Mouse (Mus musculus) NIH3T3 (cell line): ENCODE results near the gene Dnaic1.
"Not testable (repeated sequence)": the region's sequence is repeated elsewhere in the genome, so short reads cannot be mapped to it uniquely, and the experiment has no call there.

Source experiments
- DNase-seq: peaks from one replicate; pipeline ENCODE4 v3.0.0-alpha.2; 2012; ENCODE audit warnings: low read depth

Dnaic1 gene

GRCm38 (mm10) chr4:41665009-41665675, 95.6 kb downstream of the Dnaic1 start:
- DNase-seq, result no peak

DNA sequence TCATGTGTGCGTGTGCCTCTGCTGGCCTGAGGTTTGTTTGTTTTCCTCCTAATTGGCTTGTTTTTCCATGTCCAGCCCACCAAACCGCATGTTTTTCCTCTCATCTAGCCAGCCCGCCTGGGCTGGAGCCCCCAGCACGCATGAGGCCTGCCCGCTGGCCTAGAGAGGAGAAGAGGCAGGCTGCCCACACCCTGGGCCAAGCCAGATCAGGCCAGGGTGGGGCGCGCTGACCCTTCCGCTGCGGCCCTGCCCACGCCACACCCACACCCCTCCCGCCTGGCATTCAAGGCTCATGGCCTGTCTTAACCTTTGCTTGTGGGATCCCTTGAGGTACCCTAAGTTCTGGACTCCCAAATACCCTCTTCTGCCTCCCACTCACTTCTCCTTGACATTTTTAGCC, 97.1 kb downstream of the Dnaic1 start:
- DNase-seq, result no peak

- DNase-seq, result no peak
Measured at GRCm38 (mm10) chr4:41670836-41671235, 101.3 kb downstream of the Dnaic1 start.

DNA sequence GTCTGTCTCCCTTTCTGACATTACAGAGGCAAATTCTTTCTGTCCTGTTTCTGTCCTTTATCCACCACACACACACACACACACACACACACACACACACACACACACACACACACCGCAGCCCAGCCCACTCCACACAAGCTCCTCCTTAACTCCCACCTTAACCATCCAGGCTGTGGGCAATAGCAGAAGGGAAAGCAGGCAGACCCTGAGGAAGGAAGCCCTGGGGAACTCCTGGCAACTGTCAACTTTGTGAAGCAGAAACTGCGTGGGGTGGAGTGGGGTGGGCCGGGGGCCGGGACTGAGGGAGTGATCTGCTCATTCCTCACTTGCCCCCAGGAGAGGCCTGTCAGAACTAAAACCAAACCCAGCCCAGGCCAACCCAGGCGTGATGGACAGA, 101.9 kb downstream of the Dnaic1 start:
- DNase-seq, result no peak

DNA sequence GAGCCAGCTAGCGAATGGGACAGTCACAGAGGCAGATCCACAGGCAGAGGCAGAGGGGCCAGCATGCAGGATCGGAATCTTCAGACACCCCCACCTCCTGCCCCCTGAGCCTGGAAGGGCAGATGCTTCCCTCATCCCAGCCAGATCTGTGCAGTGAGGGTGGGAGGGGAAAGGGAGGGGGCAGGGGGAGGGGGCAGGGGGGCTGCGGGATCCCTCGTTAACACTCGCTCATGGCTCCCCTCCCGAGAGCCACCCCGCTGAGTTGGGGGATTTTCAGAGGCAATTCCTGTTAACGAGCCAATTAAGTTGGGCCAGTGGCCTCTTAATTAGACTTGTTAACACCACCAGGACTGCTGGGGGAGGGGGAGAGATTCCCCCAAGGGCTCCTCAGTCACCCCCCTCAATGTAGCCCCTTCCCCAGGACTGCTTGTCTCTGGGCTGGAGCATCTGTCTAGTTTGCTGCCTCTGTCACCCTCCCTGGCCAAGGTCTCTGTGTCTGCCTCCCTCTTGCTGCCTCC, 102.4 kb downstream of the Dnaic1 start:
- DNase-seq, result no peak

DNA sequence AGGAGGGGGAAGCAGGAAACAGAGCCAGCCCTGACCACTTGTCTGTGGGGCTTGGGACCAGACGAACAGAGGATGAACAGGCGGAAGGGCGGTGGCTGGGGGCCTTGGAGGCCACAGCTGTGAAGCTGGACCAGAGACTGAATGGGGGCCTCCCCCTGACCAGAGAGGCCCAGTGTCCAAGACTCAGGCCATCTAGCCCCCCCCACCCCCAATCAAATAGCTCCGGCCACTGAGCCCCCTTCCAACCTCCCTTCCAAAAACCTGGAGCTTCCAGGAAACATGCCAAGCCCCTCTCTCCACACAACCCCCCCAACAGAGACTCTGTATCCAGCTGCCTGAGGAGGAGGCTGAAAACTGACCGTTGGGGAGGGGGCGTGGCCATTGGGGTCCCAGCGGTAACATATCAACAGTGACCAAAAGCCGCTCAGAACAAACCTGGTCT, 103.0 kb downstream of the Dnaic1 start:
- DNase-seq, result no peak

DNA sequence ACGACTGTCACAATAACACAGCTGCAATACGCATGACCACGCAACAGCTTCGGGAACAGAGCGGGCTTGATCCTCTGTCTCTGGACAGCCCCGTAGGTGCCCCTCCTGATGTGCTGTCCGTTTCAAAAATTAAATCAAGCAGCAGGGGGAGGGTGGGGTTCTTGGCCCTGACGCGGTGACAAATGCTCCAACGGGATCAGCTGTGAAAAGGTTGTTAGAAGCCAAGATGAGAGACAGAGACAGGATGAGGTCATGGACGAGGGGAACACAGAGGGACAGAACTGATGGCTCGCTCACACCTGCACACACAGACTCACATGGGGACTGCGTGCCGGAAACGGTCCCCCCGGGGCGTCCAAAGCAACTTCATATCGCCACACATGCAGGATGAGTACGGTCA, 103.6 kb downstream of the Dnaic1 start:
- no peak for DNase-seq

DNA sequence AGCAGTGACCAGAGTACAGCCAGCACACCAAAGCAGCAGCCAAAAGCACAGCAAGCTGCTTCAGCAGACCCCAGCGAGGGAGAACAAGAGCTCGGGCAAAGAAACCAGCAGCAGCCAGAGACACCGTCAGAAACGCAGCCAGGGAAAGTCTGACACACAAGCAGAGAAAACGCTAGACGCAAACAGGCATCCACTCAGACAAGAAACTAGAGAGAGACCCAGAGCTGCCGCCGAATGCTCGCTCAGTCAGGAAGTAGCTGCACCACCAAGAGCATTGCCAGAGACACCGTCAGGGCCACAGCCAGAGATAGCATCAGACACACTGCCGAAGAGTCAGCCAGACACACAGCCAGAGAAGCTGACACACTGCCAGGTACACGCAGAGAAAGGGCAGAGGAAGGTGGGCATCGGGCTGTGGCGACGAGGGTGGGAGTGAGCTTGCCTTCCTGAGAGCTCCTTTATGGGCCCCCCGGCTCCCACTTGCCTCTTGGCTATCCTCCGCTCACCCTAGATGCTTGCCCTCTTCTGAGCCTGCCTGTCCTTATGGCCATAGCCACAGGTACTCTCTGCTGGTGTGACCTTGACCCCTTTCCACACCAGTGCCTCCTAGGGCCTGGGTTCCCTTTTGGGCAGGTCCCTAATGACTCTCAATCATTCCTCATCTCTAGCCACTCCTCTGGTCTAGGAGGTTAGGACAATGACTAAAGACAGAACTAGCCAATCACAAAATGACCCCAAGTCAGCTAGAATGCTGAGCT, 106.9 kb downstream of the Dnaic1 start:
- DNase-seq, result no peak

- peak; percentile 61 for DNase-seq
Measured at GRCm38 (mm10) chr4:41677006-41677629, 107.5 kb downstream of the Dnaic1 start.

DNA sequence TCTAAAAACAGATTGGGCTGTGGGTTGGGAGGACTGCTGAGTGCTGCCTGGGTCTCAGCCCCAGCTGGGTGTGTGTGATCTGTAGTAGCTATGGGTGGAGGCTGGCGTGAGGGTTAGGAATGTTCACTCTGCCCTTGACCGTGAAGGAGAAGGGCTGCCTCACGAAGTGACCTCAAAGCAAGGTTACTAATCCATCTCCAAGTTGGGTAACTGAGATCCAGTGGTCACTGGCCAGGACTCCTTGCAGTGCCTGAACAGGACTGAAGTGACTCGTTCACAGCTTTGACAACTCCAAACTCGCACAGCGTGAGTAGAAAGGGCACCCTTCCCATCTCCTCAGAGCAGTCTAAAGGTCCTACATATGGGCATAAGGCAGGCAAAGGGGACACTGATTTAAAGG, 109.3 kb downstream of the Dnaic1 start:
- DNase-seq, result no peak

GRCm38 (mm10) chr4:41679291-41679690, 109.7 kb downstream of the Dnaic1 start:
- no peak for DNase-seq

GRCm38 (mm10) chr4:41681176-41681575, 111.6 kb downstream of the Dnaic1 start:
- no peak for DNase-seq

DNA sequence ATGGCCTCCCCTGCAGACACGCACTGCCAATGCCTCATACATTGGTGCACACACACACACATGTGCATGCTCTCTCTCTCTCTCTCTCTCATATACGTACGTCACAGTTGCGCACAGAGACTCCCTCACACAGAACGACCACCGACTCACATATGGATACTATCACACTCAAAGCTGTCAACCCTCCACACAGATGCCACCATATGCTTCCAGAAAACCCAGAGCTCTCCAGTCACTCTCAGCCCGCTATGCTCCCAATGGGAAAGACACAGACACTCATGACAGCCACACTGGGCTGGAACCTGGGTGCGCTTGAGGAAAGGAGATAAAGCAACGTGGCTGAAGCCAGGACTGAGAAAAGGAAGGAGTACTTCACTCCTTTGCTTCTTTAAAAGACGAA, 112.4 kb downstream of the Dnaic1 start:
- no peak for DNase-seq

GRCm38 (mm10) chr4:41682789-41683188, 113.2 kb downstream of the Dnaic1 start:
- no peak for DNase-seq

DNA sequence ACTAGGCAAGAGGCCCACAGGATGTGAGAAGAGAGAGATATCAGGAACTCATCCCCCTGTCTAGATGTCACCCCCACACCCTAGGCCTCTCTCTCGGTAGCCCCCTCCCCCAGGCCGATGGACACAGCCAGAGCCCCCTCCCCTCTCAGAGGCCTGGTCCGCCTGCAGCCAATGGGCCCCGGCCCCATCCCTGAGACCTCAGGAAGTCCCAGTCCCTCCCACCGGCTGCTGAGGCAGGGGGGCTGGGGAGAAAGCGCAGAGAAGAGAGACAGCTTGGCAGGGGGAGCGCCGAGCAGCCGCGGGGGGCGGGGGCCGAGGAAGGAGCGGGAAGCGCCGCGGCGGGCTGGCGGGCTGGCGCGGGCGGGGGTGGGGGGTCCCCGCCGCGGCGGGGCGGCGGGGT, 113.7 kb downstream of the Dnaic1 start:
- DNase-seq, result not testable (repeated sequence)

DNA sequence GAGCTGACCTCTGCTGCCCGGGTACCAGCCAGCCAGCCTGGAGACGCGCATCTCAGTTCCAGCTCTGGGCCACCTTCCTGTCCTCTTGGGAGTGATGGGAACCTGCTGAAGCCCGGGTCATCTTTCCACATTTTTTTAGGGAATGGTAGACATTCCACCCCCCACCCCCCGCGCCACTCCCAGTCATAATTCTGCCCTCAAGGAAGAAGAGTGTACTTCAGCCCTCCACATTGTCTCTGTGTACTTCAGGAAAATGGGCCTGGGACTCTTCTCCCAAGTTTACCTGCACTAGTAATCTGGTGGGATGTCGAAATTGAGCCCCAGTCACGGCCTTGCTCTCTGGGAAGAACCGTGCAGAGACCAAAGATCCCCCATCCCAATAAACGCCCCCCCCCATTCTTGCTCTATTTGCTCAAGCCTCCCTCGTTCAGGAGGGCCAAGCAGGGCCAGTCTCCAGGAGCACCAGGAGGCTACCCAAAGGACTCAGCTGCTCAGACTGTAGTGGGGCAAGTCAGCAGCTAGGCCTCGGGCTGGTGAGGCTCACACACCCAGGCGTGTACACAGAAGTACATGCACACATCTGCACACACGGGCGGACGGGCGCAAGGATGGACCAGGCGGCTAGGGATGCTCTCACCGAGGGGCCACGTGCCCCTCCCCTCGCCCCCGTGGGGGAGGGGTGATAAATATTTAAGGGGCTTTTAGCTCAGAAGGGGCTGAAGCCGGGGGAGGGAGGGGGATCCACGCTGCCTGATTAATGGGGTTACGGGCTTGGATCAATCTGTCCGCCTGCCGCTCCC, 114.8 kb downstream of the Dnaic1 start:
- DNase-seq, result not testable (repeated sequence)

DNA sequence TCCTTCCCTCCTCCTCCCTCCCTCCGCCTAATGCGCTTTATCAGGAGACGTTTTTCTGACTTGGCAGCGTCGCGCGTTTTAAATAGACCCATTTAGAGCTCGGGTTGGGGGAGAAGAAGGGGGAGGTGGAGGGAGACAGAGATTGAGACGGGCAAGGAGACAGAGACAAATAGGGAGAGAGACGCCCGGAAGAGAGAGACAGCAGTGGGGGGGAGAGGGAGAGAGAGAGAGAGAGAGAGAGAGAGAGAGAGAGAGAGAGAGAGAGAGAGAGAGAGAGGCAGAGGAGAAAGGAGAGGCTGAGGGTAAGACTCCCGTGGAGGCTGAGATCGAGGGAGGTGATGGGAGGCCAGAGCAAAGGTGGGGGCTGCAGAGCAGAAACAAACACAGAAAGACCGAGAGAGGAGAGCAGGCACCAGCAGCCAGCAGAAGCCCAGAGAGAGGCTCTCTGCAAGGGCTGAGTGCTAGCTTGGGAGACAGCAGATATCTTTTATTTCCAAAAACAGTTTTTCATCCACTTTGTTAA, 115.4 kb downstream of the Dnaic1 start:
- DNase-seq, result not testable (repeated sequence)

GRCm38 (mm10) chr4:41685882-41686492, 116.4 kb downstream of the Dnaic1 start:
- DNase-seq, result not testable (repeated sequence)
